Mouse (Mus musculus): ENCODE results near the gene Lrrc39. TPM values are rescaled to one million over a fixed set of nuclear protein-coding genes. Genes with fewer than 3 reads are reported as not detected.
A peak's percentile ranks its signal among the peaks of the same experiment; 100 is the strongest.

The Lrrc39 gene
- total RNA-seq, 1 experiment, result 0.62 TPM

DNA sequence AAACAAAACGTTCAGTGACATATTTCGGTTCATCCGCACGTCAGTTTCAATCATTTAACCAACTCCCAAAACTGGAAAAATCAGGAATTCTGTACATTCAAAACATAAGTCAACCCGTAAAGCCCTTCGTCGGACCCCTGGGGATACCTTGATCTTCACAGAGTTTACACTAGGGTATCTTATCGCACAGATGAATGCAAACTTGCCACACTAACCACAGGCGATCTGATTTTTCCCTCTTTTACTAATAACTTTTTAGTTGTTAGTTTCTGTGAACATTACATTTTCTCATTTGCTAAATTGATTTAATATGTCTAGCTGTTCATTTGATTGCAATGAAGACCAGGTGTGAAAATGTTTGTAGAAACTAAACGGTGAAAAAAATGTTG, 32.8 kb downstream of the Lrrc39 start:
- no peak for DNase-seq (ENCODE audit: low read depth, low spot score)
- in situ Hi-C loops (cut with MboI; ENCODE audit: low sequenced_read_pairs in 2 of 2, unreplicated experiment in 2 of 2), result no loop called here
- peak overlapping the region; percentile 92 for H3K9ac ChIP-seq (ENCODE audit: insufficient read depth, low read depth, low read length, poor library complexity, severe bottlenecking)
- H3K9me3 ChIP-seq (ENCODE audit: control insufficient read depth, insufficient read depth, low read depth, low read length), result no peaks in the 10 kb centered on the region
- peaks cover 0 to 2% of the 10 kb centered on the region in 2 experiments; a peak in 2 of 4 replicates for H3K4me1 ChIP-seq (ENCODE audit: control insufficient read depth in 2 of 2, insufficient read depth in 2 of 2, low read length in 2 of 2, poor library complexity in 1 of 2)
- H3K4me3 ChIP-seq (ENCODE audit: insufficient read depth in 1 of 2, low read depth in 1 of 2, low read length in 2 of 2, poor library complexity in 1 of 2, severe bottlenecking in 1 of 2), result peak overlapping the region; percentile 94 to 98
- H3K27ac ChIP-seq (ENCODE audit: insufficient read depth, low read depth, low read length, poor library complexity, severe bottlenecking), result no peak overlapping the region
- peaks cover 2% of the 10 kb centered on the region for H3K36me3 ChIP-seq (ENCODE audit: control insufficient read depth, insufficient read depth, low read length, poor library complexity, severe bottlenecking)
- TF ChIP-seq HCFC1 (IDR thresholded peaks at IDR 0.05; ENCODE audit: borderline replicate concordance, insufficient read depth, low read length), result no peak
- TF ChIP-seq ZC3H11A (IDR thresholded peaks at IDR 0.05; ENCODE audit: borderline replicate concordance, low read depth, low read length), result no peak
- no peak for TF ChIP-seq ZNF384 (IDR thresholded peaks at IDR 0.05; ENCODE audit: low read depth, low read length)
- no peak for TF ChIP-seq CHD2 (IDR thresholded peaks at IDR 0.05; ENCODE audit: low read depth, low read length)
- TF ChIP-seq MAFK (IDR thresholded peaks at IDR 0.05; ENCODE audit: insufficient read depth, low read depth, low read length), result no peak

DNA sequence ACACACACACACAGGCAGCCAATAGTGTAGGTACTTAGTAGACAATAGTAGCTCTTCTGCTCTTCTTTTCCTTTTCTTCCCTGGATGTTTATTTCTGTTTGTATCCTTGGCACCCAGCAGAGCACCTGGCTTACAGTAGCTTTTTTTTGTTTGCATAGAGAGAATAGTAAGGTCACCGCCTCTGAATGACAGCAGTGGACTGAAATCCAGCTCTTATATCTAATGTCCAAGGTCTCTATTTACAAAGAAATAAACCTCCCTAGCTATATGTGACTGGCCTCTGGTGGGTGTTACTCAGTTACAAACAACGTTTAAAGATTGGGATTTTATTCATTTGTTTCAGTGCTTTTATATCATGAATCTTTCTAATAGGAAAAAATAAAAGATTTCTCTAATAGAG, 36.9 kb downstream of the Lrrc39 start:
- Histone ChIP-seq H3K36me3 (ENCODE audit: control insufficient read depth, insufficient read depth, low read length, poor library complexity, severe bottlenecking) (no peaks in the 10 kb centered on the region; the same call in 1 of the 2 replicates), H3K27ac (ENCODE audit: insufficient read depth, low read depth, low read length, poor library complexity, severe bottlenecking) (no peak overlapping the region), H3K9ac (ENCODE audit: insufficient read depth, low read depth, low read length, poor library complexity, severe bottlenecking) (no peak overlapping the region), H3K9me3 (ENCODE audit: control insufficient read depth, insufficient read depth, low read depth, low read length) (no peaks in the 10 kb centered on the region), H3K4me3 (ENCODE audit: insufficient read depth in 1 of 2, low read depth in 1 of 2, low read length in 2 of 2, poor library complexity in 1 of 2, severe bottlenecking in 1 of 2) (no peak overlapping the region), H3K4me1 (ENCODE audit: control insufficient read depth in 2 of 2, insufficient read depth in 2 of 2, low read length in 2 of 2, poor library complexity in 1 of 2) (peaks cover 2 to 3% of the 10 kb centered on the region in 2 experiments; a peak in 2 of 4 replicates)
- in situ Hi-C loops (cut with MboI; ENCODE audit: low sequenced_read_pairs in 2 of 2, unreplicated experiment in 2 of 2), result no loop called here
- TF ChIP-seq CHD2 (IDR thresholded peaks at IDR 0.05; ENCODE audit: low read depth, low read length) (no peak), ZNF384 (IDR thresholded peaks at IDR 0.05; ENCODE audit: low read depth, low read length) (no peak), HCFC1 (IDR thresholded peaks at IDR 0.05; ENCODE audit: borderline replicate concordance, insufficient read depth, low read length) (no peak), ZC3H11A (IDR thresholded peaks at IDR 0.05; ENCODE audit: borderline replicate concordance, low read depth, low read length) (no peak), MAFK (IDR thresholded peaks at IDR 0.05; ENCODE audit: insufficient read depth, low read depth, low read length) (no peak)
- DNase-seq (ENCODE audit: low read depth, low spot score), result no peak

DNA sequence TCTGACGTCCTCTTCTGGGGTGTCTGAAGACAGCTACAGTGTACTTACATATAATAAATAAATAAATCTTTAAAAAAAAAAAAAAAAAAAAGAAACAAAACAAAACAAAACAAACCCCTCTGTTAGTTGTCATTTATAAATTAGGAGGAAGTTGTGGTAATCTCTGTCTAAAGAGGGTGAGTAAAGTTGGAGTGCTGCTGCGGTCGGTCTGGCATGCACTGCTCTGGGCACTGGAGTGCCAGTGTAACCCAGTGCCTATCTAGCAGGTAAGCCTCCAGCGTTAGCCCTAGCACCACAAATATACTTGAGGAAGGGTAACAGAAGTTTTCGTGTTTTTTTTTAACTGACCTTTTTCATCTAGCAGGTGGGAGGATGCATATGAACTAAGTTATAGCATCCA, 38.2 kb downstream of the Lrrc39 start:
- Histone ChIP-seq H3K36me3 (ENCODE audit: control insufficient read depth, insufficient read depth, low read length, poor library complexity, severe bottlenecking) (no peaks in the 10 kb centered on the region; the same call in 1 of the 2 replicates), H3K4me3 (ENCODE audit: insufficient read depth in 1 of 2, low read depth in 1 of 2, low read length in 2 of 2, poor library complexity in 1 of 2, severe bottlenecking in 1 of 2) (no peak overlapping the region), H3K4me1 (ENCODE audit: control insufficient read depth in 2 of 2, insufficient read depth in 2 of 2, low read length in 2 of 2, poor library complexity in 1 of 2) (peaks cover 2 to 3% of the 10 kb centered on the region in 2 experiments; a peak in 2 of 4 replicates), H3K9ac (ENCODE audit: insufficient read depth, low read depth, low read length, poor library complexity, severe bottlenecking) (no peak overlapping the region), H3K27ac (ENCODE audit: insufficient read depth, low read depth, low read length, poor library complexity, severe bottlenecking) (no peak overlapping the region), H3K9me3 (ENCODE audit: control insufficient read depth, insufficient read depth, low read depth, low read length) (no peaks in the 10 kb centered on the region)
- TF ChIP-seq CHD2 (IDR thresholded peaks at IDR 0.05; ENCODE audit: low read depth, low read length), result no peak
- TF ChIP-seq ZNF384 (IDR thresholded peaks at IDR 0.05; ENCODE audit: low read depth, low read length), result no peak
- TF ChIP-seq MAFK (IDR thresholded peaks at IDR 0.05; ENCODE audit: insufficient read depth, low read depth, low read length), result no peak
- TF ChIP-seq HCFC1 (IDR thresholded peaks at IDR 0.05; ENCODE audit: borderline replicate concordance, insufficient read depth, low read length), result no peak
- TF ChIP-seq ZC3H11A (IDR thresholded peaks at IDR 0.05; ENCODE audit: borderline replicate concordance, low read depth, low read length), result no peak
- DNase-seq (ENCODE audit: low read depth, low spot score), result no peak
- in situ Hi-C loops (cut with MboI; ENCODE audit: low sequenced_read_pairs in 2 of 2, unreplicated experiment in 2 of 2), result no loop called here

DNA sequence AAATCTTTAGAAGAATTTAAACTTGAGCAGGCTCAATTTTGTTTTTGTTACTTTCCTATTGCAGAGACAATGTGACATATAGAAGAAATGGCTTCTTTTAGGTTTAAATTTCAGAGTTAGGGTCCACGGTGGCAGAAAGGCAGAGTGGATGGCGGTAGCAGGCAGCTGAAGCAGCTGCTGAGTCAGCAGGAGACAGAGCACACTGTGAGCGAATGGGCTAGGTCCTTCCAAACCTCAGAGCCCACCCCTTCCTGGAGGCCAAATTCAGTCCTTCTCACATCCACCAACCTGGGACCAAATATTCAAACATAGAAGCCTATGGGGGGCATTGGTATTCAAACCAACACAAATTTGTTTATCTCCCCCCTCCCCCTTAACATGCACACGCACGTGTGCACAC, 39.0 kb downstream of the Lrrc39 start:
- no peak overlapping the region for H3K27ac ChIP-seq (ENCODE audit: insufficient read depth, low read depth, low read length, poor library complexity, severe bottlenecking)
- H3K9ac ChIP-seq (ENCODE audit: insufficient read depth, low read depth, low read length, poor library complexity, severe bottlenecking), result no peak overlapping the region
- no peaks in the 10 kb centered on the region for H3K9me3 ChIP-seq (ENCODE audit: control insufficient read depth, insufficient read depth, low read depth, low read length)
- in situ Hi-C loops (cut with MboI; ENCODE audit: low sequenced_read_pairs in 2 of 2, unreplicated experiment in 2 of 2), result no loop called here
- H3K4me1 ChIP-seq (ENCODE audit: control insufficient read depth in 2 of 2, insufficient read depth in 2 of 2, low read length in 2 of 2, poor library complexity in 1 of 2), result peaks cover 2 to 3% of the 10 kb centered on the region in 2 experiments; a peak in 1 of 4 replicates
- no peak for TF ChIP-seq ZNF384 (IDR thresholded peaks at IDR 0.05; ENCODE audit: low read depth, low read length)
- peak; percentile 94 for TF ChIP-seq MAFK (IDR thresholded peaks at IDR 0.05; ENCODE audit: insufficient read depth, low read depth, low read length)
- H3K36me3 ChIP-seq (ENCODE audit: control insufficient read depth, insufficient read depth, low read length, poor library complexity, severe bottlenecking), result no peaks in the 10 kb centered on the region; the same call in 1 of the 2 replicates
- H3K4me3 ChIP-seq (ENCODE audit: insufficient read depth in 1 of 2, low read depth in 1 of 2, low read length in 2 of 2, poor library complexity in 1 of 2, severe bottlenecking in 1 of 2), result no peak overlapping the region
- no peak for DNase-seq (ENCODE audit: low read depth, low spot score)

DNA sequence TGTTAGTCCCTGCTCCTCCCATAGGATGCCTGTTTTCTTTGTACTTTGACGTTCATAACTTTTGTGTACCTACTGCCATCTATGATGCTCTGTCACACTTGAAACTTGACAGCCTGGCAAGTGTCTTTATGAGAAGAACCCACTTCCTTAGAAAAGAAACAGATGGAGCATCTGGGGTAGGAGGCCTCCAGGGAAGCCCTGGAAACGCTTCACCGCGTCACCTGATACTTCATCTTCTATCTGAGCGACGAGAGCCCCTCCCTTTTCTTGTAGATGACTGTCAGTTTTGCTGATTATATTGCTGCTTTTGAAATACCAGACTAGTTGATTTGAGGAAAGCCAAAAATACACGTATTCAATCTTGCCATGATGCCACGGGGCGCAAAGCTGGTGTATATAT, 41.8 kb downstream of the Lrrc39 start:
- Histone ChIP-seq H3K36me3 (ENCODE audit: control insufficient read depth, insufficient read depth, low read length, poor library complexity, severe bottlenecking) (peaks cover 2% of the 10 kb centered on the region), H3K9ac (ENCODE audit: insufficient read depth, low read depth, low read length, poor library complexity, severe bottlenecking) (no peak overlapping the region), H3K4me3 (ENCODE audit: insufficient read depth in 1 of 2, low read depth in 1 of 2, low read length in 2 of 2, poor library complexity in 1 of 2, severe bottlenecking in 1 of 2) (no peak overlapping the region), H3K27ac (ENCODE audit: insufficient read depth, low read depth, low read length, poor library complexity, severe bottlenecking) (no peak overlapping the region), H3K9me3 (ENCODE audit: control insufficient read depth, insufficient read depth, low read depth, low read length) (no peaks in the 10 kb centered on the region), H3K4me1 (ENCODE audit: control insufficient read depth in 2 of 2, insufficient read depth in 2 of 2, low read length in 2 of 2, poor library complexity in 1 of 2) (0 out of 4 replicates have a peak, but pooled peaks cover 2% of the 10 kb centered on the region in 2 experiments)
- DNase-seq (ENCODE audit: low read depth, low spot score), result no peak
- TF ChIP-seq ZNF384 (IDR thresholded peaks at IDR 0.05; ENCODE audit: low read depth, low read length), result no peak
- in situ Hi-C loops (cut with MboI; ENCODE audit: low sequenced_read_pairs in 2 of 2, unreplicated experiment in 2 of 2), result no loop called here
